Mouse (Mus musculus) cortical plate, adult 2 months (tissue): Measurements from ENCODE around the gene Ccl9.

Experiments
- CTCF ChIP-seq: fragments of 200-500 bp; IDR thresholded peaks from 2 replicates; pipeline ENCODE4 v1.5.1; 2011; ENCODE audit warnings: mild to moderate bottlenecking, control low read depth, low read length; ENCODE audit not compliant: insufficient read depth; ENCODE audit errors: extremely low read depth
- POLR2A ChIP-seq: fragments of 200-500 bp; IDR thresholded peaks from 2 replicates; pipeline ENCODE4 v1.6.1; 2011; ENCODE audit warnings: mild to moderate bottlenecking, low read length, control low read depth; ENCODE audit not compliant: insufficient read depth; ENCODE audit errors: extremely low read depth

GRCm38 (mm10) chr11:83578999-83579398 is 563 bp upstream of the Ccl9 start:
- TF ChIP-seq CTCF (no peak), POLR2A (no peak)
